Mouse (Mus musculus) midbrain, postnatal 0 days (tissue): ENCODE measurements at regions not wholly inside any gene's neighbourhood (a gene's known extent, or its start where the extent isn't known, plus 50 kb on each side); places are given as distances from the start of the nearest gene placed in this dataset.

Source experiments
- ATAC-seq: fragments of 200-750 bp; cut with Nextera tagmentation; 2 replicates; pipeline ENCODE4 v1.8.0; 2017; ENCODE audit warnings: moderate number of reproducible peaks, mild to moderate bottlenecking, moderate TSS enrichment, moderate library complexity; ENCODE audit not compliant: low FRiP score
- DNase-seq: peaks from one replicate; pipeline ENCODE4 v3.0.0-alpha.2; 2015; ENCODE audit warnings: low spot score
- H3K27ac ChIP-seq: fragments of 300-500 bp; sonication (generic); 2 replicates; pipeline ENCODE4 v1.5.1; 2014; ENCODE audit warnings: low read depth, mild to moderate bottlenecking, low read length, mixed read lengths
- H3K27me3 ChIP-seq: fragments of 300-500 bp; sonication (generic); 2 replicates; pipeline ENCODE4 v1.6.1; 2014; ENCODE audit warnings: low read length, control low read depth, mixed read lengths; ENCODE audit not compliant: insufficient read depth
- H3K36me3 ChIP-seq: fragments of 300-500 bp; sonication (generic); 2 replicates; pipeline ENCODE4 v1.6.1; 2014; ENCODE audit warnings: low read length, control low read depth, mixed read lengths; ENCODE audit not compliant: insufficient read depth
- H3K4me1 ChIP-seq: fragments of 300-500 bp; sonication (generic); 2 replicates; pipeline ENCODE4 v1.6.1; 2014; ENCODE audit warnings: mild to moderate bottlenecking, control low read depth, antibody characterized with exemption, low read length, mixed read lengths; ENCODE audit not compliant: insufficient read depth
- H3K4me2 ChIP-seq: fragments of 300-500 bp; sonication (generic); 2 replicates; pipeline ENCODE4 v1.6.1; 2014; ENCODE audit warnings: low read depth, mild to moderate bottlenecking, low read length, mixed read lengths; ENCODE audit not compliant: poor library complexity, severe bottlenecking
- H3K4me3 ChIP-seq: fragments of 300-500 bp; sonication (generic); 2 replicates; pipeline ENCODE4 v1.5.1; 2014; ENCODE audit warnings: low read depth, mild to moderate bottlenecking, low read length, moderate library complexity
- H3K9ac ChIP-seq: fragments of 300-500 bp; sonication (generic); replicated peaks from 2 replicates; pipeline ENCODE4 v1.6.1; 2014; ENCODE audit warnings: mild to moderate bottlenecking, low read length, moderate library complexity, mixed read lengths; ENCODE audit not compliant: poor library complexity, severe bottlenecking
- H3K9me3 ChIP-seq: fragments of 300-500 bp; sonication (generic); 2 replicates; pipeline ENCODE4 v1.6.1; 2016; ENCODE audit warnings: low read length, control low read depth
- CTCF ChIP-seq: IDR thresholded peaks from 2 replicates; pipeline ENCODE4 v1.5.1; 2016; ENCODE audit warnings: antibody characterized with exemption, mild to moderate bottlenecking
- WGBS: fragments of 180-500 bp; shearing (Covaris S2); extraction: QIAGEN DNeasy Blood & Tissue Kit; methylation state at CpG from one replicate; pipeline ENCODE4 v1.1.7; 2014; 5-methylcytosine and 5-hydroxymethylcytosine counted together

DNA sequence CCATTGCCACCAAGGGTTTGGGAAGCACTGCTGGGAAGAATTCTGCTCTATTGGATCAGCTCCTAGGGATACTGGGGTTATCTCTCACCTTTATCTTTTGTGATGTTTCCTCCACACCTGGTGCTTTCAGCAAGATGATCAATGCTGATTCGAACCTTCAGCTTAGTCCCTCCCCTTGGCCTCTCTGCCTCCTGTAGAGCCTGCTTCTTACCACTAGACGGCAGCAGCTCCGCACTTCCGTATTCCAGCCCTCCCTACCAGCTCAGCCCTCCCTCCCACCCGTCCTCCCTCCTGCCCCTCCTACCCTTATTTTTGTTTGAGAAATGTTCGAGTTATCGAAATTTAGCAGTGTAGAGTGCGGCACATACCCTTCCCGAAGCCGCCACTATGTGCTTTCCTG, 55.5 kb upstream of the Itga11 start:
- H3K4me2 ChIP-seq = no peak overlapping the region
- H3K4me1 ChIP-seq = no peaks in the 10 kb centered on the region
- no peak overlapping the region for H3K27ac ChIP-seq
- peak; percentile 17 for DNase-seq
- no peaks in the 10 kb centered on the region for H3K9me3 ChIP-seq
- H3K9ac ChIP-seq = no peak overlapping the region
- H3K36me3 ChIP-seq = no peaks in the 10 kb centered on the region
- WGBS = 69% methylated on average over 10 of the region's 10 CpGs
- TF ChIP-seq CTCF = peak; percentile 45
- ATAC-seq = no peak
- no peak overlapping the region for H3K4me3 ChIP-seq
- H3K27me3 ChIP-seq = no peaks in the 10 kb centered on the region

DNA sequence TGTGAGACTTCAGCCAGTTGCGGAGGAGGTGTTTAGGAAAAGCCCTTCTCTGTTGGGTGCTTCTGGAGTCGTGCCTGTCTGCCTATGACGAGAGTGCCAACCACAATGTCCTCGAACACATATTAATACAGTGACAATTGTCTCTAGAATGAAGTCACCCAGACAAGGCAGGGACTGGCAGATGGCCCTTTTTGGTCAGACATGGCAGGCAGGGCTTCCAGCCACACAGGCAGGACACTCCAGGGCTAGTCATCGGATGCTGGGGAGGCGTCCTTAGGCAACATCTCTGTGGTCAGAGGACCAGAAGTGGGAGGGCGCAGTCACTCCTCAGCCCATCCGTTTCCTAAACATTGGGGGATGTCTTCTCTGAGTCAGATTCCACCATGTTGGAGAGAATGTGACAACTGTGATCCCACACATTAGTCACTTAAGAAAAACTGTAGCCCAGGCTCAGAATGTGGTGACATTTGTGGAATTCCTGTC, 53.0 kb upstream of the Itga11 start:
- Histone ChIP-seq H3K9me3 (no peaks in the 10 kb centered on the region), H3K27ac (no peak overlapping the region), H3K4me1 (no peaks in the 10 kb centered on the region), H3K27me3 (no peaks in the 10 kb centered on the region), H3K4me3 (no peak overlapping the region), H3K36me3 (no peaks in the 10 kb centered on the region), H3K4me2 (no peak overlapping the region), H3K9ac (no peak overlapping the region)
- no peak for TF ChIP-seq CTCF
- DNase-seq = no peak
- no peak for ATAC-seq
- WGBS = 75% methylated on average over 8 of the region's 8 CpGs

DNA sequence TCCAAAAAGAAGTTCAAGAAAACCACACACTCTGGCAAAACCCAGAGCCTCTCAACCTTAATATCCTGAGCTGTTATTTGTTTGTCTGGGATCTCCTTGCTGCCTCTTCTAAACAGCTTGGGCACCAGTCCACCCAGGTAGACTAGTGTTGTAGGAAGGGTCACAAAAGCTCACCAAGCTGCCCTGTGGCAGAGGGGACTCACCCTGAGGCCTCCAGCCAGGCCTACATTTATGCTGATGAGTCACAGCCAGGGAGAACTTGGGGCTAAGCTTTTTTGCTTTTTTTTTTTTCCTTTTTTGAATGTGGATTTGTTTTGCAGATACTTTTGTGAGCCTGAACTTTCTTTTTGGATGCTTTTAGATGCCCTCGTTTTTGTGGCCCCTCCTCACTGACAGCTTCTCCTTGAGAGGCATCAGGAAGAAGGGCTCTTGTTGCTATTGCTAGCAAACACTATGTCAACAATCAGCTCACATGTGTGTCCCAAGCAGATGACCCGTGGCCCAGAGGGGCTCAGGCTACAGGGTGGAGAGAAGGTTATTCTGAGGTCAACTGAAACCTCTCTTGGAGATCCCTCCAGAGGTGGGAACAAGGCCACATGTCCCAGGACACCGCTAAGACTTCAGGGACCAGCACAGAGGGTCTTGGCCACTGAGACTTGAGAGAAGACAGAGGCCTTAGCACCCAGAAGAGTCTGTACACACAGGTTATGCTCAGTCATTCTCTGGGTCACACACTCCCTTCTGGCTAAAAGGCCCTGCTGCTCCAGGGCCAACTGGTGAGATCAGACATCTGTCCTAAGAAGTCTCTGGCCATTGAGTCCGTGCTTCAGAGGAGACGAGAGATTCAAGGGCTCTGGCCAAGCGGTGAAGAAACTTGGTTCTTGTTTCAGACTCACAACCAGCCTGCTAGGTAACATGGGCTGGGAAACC, 50.3 kb upstream of the Itga11 start:
- no peak for DNase-seq
- no peaks in the 10 kb centered on the region for H3K27me3 ChIP-seq
- H3K4me1 ChIP-seq = no peaks in the 10 kb centered on the region
- no peak overlapping the region for H3K9ac ChIP-seq
- no peaks in the 10 kb centered on the region for H3K36me3 ChIP-seq
- no peaks in the 10 kb centered on the region for H3K9me3 ChIP-seq
- H3K4me2 ChIP-seq = no peak overlapping the region
- H3K27ac ChIP-seq = no peak overlapping the region
- no peak for ATAC-seq
- WGBS = 72% methylated on average over 6 of the region's 6 CpGs
- no peak overlapping the region for H3K4me3 ChIP-seq
- no peak for TF ChIP-seq CTCF
